Mouse (Mus musculus): Measurements from ENCODE around the gene Gm14325. TPM values are rescaled to one million over a fixed set of nuclear protein-coding genes. Genes with fewer than 3 reads are reported as not detected.
"Not testable (repeated sequence)": the region's sequence is repeated elsewhere in the genome, so short reads cannot be mapped to it uniquely, and the experiment has no call there.

Gm14325 gene
- polyA plus RNA-seq (2016; fragmentation: Nextera tagmentation; extraction: Ambion mirVana): 35.1 and 40.2 TPM in 2 replicates

GRCm38 (mm10) chr2:177839901-177840663 lies at the start of gene Gm14325:
TSS of gene Gm14325 (minus strand) at chr2:177840336.
- not testable (repeated sequence) for H3K27me3 ChIP-seq (replicated peaks; ENCODE audit: low read depth, poor library complexity, severe bottlenecking); H3K4me1 ChIP-seq; H3K36me3 ChIP-seq (replicated peaks); H3K9me3 ChIP-seq; H3K27ac ChIP-seq (replicated peaks)
- peak within 1 kb of the TSS; percentile 56 for H3K4me3 ChIP-seq
- 4% methylated on average over 20 of the region's 21 CpGs for WGBS
- peak; percentile 47 for DNase-seq (ENCODE audit: low spot score)

GRCm38 (mm10) chr2:177887743-177888142 lies 47.6 kb upstream of the Gm14325 start:
- not testable (repeated sequence) for DNase-seq (ENCODE audit: low spot score); H3K36me3 ChIP-seq (replicated peaks); H3K4me1 ChIP-seq; H3K27ac ChIP-seq (replicated peaks); H3K4me3 ChIP-seq; H3K9me3 ChIP-seq; H3K27me3 ChIP-seq (replicated peaks; ENCODE audit: low read depth, poor library complexity, severe bottlenecking)
- 93% methylated on average over 14 of the region's 14 CpGs for WGBS

- not testable (repeated sequence) for H3K4me3 ChIP-seq; H3K27me3 ChIP-seq (replicated peaks; ENCODE audit: low read depth, poor library complexity, severe bottlenecking); H3K4me1 ChIP-seq; DNase-seq (ENCODE audit: low spot score); H3K27ac ChIP-seq (replicated peaks); H3K9me3 ChIP-seq; H3K36me3 ChIP-seq (replicated peaks)
- 94% methylated on average over 2 of the region's 2 CpGs for WGBS
Observed at GRCm38 (mm10) chr2:177862254-177862653, 22.1 kb upstream of the Gm14325 start.

- H3K27me3 ChIP-seq (replicated peaks; ENCODE audit: low read depth, poor library complexity, severe bottlenecking); H3K36me3 ChIP-seq (replicated peaks); H3K27ac ChIP-seq (replicated peaks); DNase-seq (ENCODE audit: low spot score); H3K4me3 ChIP-seq; H3K4me1 ChIP-seq; H3K9me3 ChIP-seq: not testable (repeated sequence)
- 74% methylated on average over 1 of the region's 1 CpGs for WGBS
Observed at GRCm38 (mm10) chr2:177843666-177844065, 3.5 kb upstream of the Gm14325 start.

- not testable (repeated sequence) for DNase-seq (ENCODE audit: low spot score)
Observed at GRCm38 (mm10) chr2:177836756-177837155, 3.4 kb downstream of the Gm14325 start.

GRCm38 (mm10) chr2:177835733-177836536 lies 4.2 kb downstream of the Gm14325 start:
- not testable (repeated sequence) for H3K9me3 ChIP-seq; H3K27ac ChIP-seq (replicated peaks); H3K36me3 ChIP-seq (replicated peaks); H3K4me3 ChIP-seq; DNase-seq (ENCODE audit: low spot score); H3K27me3 ChIP-seq (replicated peaks; ENCODE audit: low read depth, poor library complexity, severe bottlenecking); H3K4me1 ChIP-seq
- 93% methylated on average over 5 of the region's 5 CpGs for WGBS

More at GRCm38 (mm10) chr2:177836756-177837155, 3.4 kb downstream of the Gm14325 start:
- H3K4me1 ChIP-seq; H3K36me3 ChIP-seq (replicated peaks); H3K27ac ChIP-seq (replicated peaks); H3K9me3 ChIP-seq; H3K4me3 ChIP-seq; H3K27me3 ChIP-seq (replicated peaks; ENCODE audit: low read depth, poor library complexity, severe bottlenecking): not testable (repeated sequence)

GRCm38 (mm10) chr2:177821952-177822351 lies 18.2 kb downstream of the Gm14325 start:
- WGBS: 52% methylated on average over 2 of the region's 5 CpGs
- not testable (repeated sequence) for H3K4me1 ChIP-seq; H3K36me3 ChIP-seq (replicated peaks); H3K4me3 ChIP-seq; H3K27me3 ChIP-seq (replicated peaks; ENCODE audit: low read depth, poor library complexity, severe bottlenecking); H3K27ac ChIP-seq (replicated peaks); DNase-seq (ENCODE audit: low spot score); H3K9me3 ChIP-seq

- H3K4me1 ChIP-seq; H3K27me3 ChIP-seq (replicated peaks; ENCODE audit: low read depth, poor library complexity, severe bottlenecking); H3K36me3 ChIP-seq (replicated peaks); DNase-seq (ENCODE audit: low spot score); H3K9me3 ChIP-seq; H3K4me3 ChIP-seq; H3K27ac ChIP-seq (replicated peaks): not testable (repeated sequence)
- 100% methylated on average over 2 of the region's 2 CpGs for WGBS
Observed at GRCm38 (mm10) chr2:177806170-177806569, 34.0 kb downstream of the Gm14325 start.

GRCm38 (mm10) chr2:177787351-177787750 lies 52.8 kb downstream of the Gm14325 start:
- H3K36me3 ChIP-seq (replicated peaks); H3K27me3 ChIP-seq (replicated peaks; ENCODE audit: low read depth, poor library complexity, severe bottlenecking); H3K4me1 ChIP-seq; DNase-seq (ENCODE audit: low spot score); H3K27ac ChIP-seq (replicated peaks); H3K4me3 ChIP-seq; H3K9me3 ChIP-seq: not testable (repeated sequence)
- 80% methylated on average over 1 of the region's 1 CpGs for WGBS

Other genes starting within 250 kb of the Gm14325 start
- gene Gm14322, start 81.0 kb downstream of the Gm14325 start, polyA plus RNA-seq (2016; fragmentation: Nextera tagmentation; extraction: Ambion mirVana): 7.6 and 11.3 TPM in 2 replicates
- gene Gm14327, start 56.8 kb upstream of the Gm14325 start, polyA plus RNA-seq (2016; fragmentation: Nextera tagmentation; extraction: Ambion mirVana): 2.9 and 3.4 TPM in 2 replicates
- not detected in 2 replicates for gene Zfp972, start 85.3 kb upstream of the Gm14325 start, polyA plus RNA-seq (2016; fragmentation: Nextera tagmentation; extraction: Ambion mirVana)
- gene Gm14326, start 117.0 kb upstream of the Gm14325 start, polyA plus RNA-seq (2016; fragmentation: Nextera tagmentation; extraction: Ambion mirVana): 16.7 and 22.3 TPM in 2 replicates
- gene Zfp971, start 182.9 kb upstream of the Gm14325 start, polyA plus RNA-seq (2016; fragmentation: Nextera tagmentation; extraction: Ambion mirVana): 14.7 and 15.0 TPM in 2 replicates
- 16.5 and 17.7 TPM in 2 replicates for gene Zfp931, start 238.1 kb upstream of the Gm14325 start, polyA plus RNA-seq (2016; fragmentation: Nextera tagmentation; extraction: Ambion mirVana)